Mouse (Mus musculus): ENCODE results near the gene Nox3. TPM values are rescaled to one million over a fixed set of nuclear protein-coding genes. Genes with fewer than 3 reads are reported as not detected.

The Nox3 gene
- not detected in 2 replicates for polyA plus RNA-seq (2015; fragmentation: Nextera tagmentation; extraction: Ambion mirVana)

GRCm38 (mm10) chr17:3696161-3696560 is at the start of gene Nox3:
Nox3 (minus strand) TSS chr17:3696261.
- Histone ChIP-seq H3K27me3 (replicated peaks) (no peaks in the 10 kb centered on the region), H3K9me3 (no peaks in the 10 kb centered on the region), H3K4me3 (no peak within 1 kb of the TSS), H3K27ac (no peak within 1 kb of the TSS), H3K4me1 (no peaks in the 10 kb centered on the region), H3K9ac (no peak within 1 kb of the TSS), H3K36me3 (replicated peaks) (no peaks in the 10 kb centered on the region), H3K4me2 (no peak within 1 kb of the TSS)
- WGBS: 94% methylated on average over 9 of the region's 9 CpGs
- no peak for ATAC-seq (replicated peaks)

GRCm38 (mm10) chr17:3744402-3744801 is 48.3 kb upstream of the Nox3 start:
- Histone ChIP-seq H3K27ac (no peak overlapping the region), H3K27me3 (replicated peaks) (no peaks in the 10 kb centered on the region), H3K9ac (no peak overlapping the region), H3K36me3 (replicated peaks) (no peaks in the 10 kb centered on the region), H3K9me3 (no peaks in the 10 kb centered on the region), H3K4me3 (no peak overlapping the region), H3K4me1 (no peaks in the 10 kb centered on the region), H3K4me2 (no peak overlapping the region)
- 83% methylated on average over 2 of the region's 2 CpGs for WGBS
- ATAC-seq (replicated peaks): no peak

- Histone ChIP-seq H3K9ac (no peak overlapping the region), H3K27ac (no peak overlapping the region), H3K36me3 (replicated peaks) (no peaks in the 10 kb centered on the region), H3K4me2 (no peak overlapping the region), H3K9me3 (no peaks in the 10 kb centered on the region), H3K27me3 (replicated peaks) (no peaks in the 10 kb centered on the region), H3K4me1 (no peaks in the 10 kb centered on the region), H3K4me3 (no peak overlapping the region)
- WGBS: 69% methylated on average over 2 of the region's 2 CpGs
- ATAC-seq (replicated peaks): no peak
These were observed 40.9 kb upstream of the Nox3 start for GRCm38 (mm10) chr17:3736936-3737335.

GRCm38 (mm10) chr17:3734286-3734685 is 38.2 kb upstream of the Nox3 start:
- no peaks in the 10 kb centered on the region for H3K4me1 ChIP-seq
- H3K27me3 ChIP-seq (replicated peaks): no peaks in the 10 kb centered on the region
- H3K4me3 ChIP-seq: no peak overlapping the region
- no peak overlapping the region for H3K27ac ChIP-seq
- H3K4me2 ChIP-seq: no peak overlapping the region
- no peaks in the 10 kb centered on the region for H3K9me3 ChIP-seq
- H3K36me3 ChIP-seq (replicated peaks): no peaks in the 10 kb centered on the region
- ATAC-seq (replicated peaks): no peak
- no peak overlapping the region for H3K9ac ChIP-seq

GRCm38 (mm10) chr17:3705350-3705930 is 9.4 kb upstream of the Nox3 start:
- no peak for ATAC-seq (replicated peaks)
- 94% methylated on average over 1 of the region's 1 CpGs for WGBS
- no peak overlapping the region for H3K9ac ChIP-seq

GRCm38 (mm10) chr17:3702320-3702719 is 6.3 kb upstream of the Nox3 start:
- no peak overlapping the region for H3K4me3 ChIP-seq
- no peak overlapping the region for H3K9ac ChIP-seq
- no peak overlapping the region for H3K4me2 ChIP-seq
- WGBS: 60% methylated on average over 3 of the region's 3 CpGs
- ATAC-seq (replicated peaks): no peak
- no peaks in the 10 kb centered on the region for H3K4me1 ChIP-seq
- no peak overlapping the region for H3K27ac ChIP-seq
- no peaks in the 10 kb centered on the region for H3K36me3 ChIP-seq (replicated peaks)
- no peaks in the 10 kb centered on the region for H3K27me3 ChIP-seq (replicated peaks)
- H3K9me3 ChIP-seq: no peaks in the 10 kb centered on the region

More at GRCm38 (mm10) chr17:3705350-3705930, 9.4 kb upstream of the Nox3 start:
- H3K27me3 ChIP-seq (replicated peaks): no peaks in the 10 kb centered on the region
- no peak overlapping the region for H3K4me3 ChIP-seq
- no peaks in the 10 kb centered on the region for H3K36me3 ChIP-seq (replicated peaks)
- no peaks in the 10 kb centered on the region for H3K4me1 ChIP-seq
- no peak overlapping the region for H3K4me2 ChIP-seq
- no peaks in the 10 kb centered on the region for H3K9me3 ChIP-seq
- no peak overlapping the region for H3K27ac ChIP-seq

- Histone ChIP-seq H3K36me3 (replicated peaks) (no peaks in the 10 kb centered on the region), H3K4me2 (no peak overlapping the region), H3K9me3 (no peaks in the 10 kb centered on the region), H3K27me3 (replicated peaks) (no peaks in the 10 kb centered on the region), H3K4me1 (peaks cover 5% of the 10 kb centered on the region), H3K9ac (no peak overlapping the region), H3K27ac (no peak overlapping the region), H3K4me3 (no peak overlapping the region)
- no peak for ATAC-seq (replicated peaks)
- WGBS: 57% methylated on average over 8 of the region's 8 CpGs
These were observed 3.2 kb downstream of the Nox3 start for GRCm38 (mm10) chr17:3692817-3693216.

- ATAC-seq (replicated peaks): no peak
- Histone ChIP-seq H3K36me3 (replicated peaks) (no peaks in the 10 kb centered on the region), H3K27ac (0 out of 2 replicates have a peak overlapping the region, but pooled peaks have one; percentile 28), H3K9ac (no peak overlapping the region), H3K4me1 (peaks cover 5% of the 10 kb centered on the region), H3K4me3 (no peak overlapping the region), H3K27me3 (replicated peaks) (no peaks in the 10 kb centered on the region), H3K4me2 (no peak overlapping the region), H3K9me3 (no peaks in the 10 kb centered on the region)
- 53% methylated on average over 8 of the region's 8 CpGs for WGBS
These were observed 5.4 kb downstream of the Nox3 start for GRCm38 (mm10) chr17:3690499-3691258.

- Histone ChIP-seq H3K4me1 (0 out of 2 replicates have a peak, but pooled peaks cover 3% of the 10 kb centered on the region), H3K4me3 (no peak overlapping the region), H3K27ac (no peak overlapping the region), H3K4me2 (no peak overlapping the region), H3K9ac (no peak overlapping the region), H3K27me3 (replicated peaks) (no peaks in the 10 kb centered on the region), H3K36me3 (replicated peaks) (no peaks in the 10 kb centered on the region), H3K9me3 (no peaks in the 10 kb centered on the region)
- WGBS: 47% methylated on average over 3 of the region's 3 CpGs
- no peak for ATAC-seq (replicated peaks)
These were observed 12.4 kb downstream of the Nox3 start for GRCm38 (mm10) chr17:3683662-3684061.

- Histone ChIP-seq H3K27ac (no peak overlapping the region), H3K9ac (no peak overlapping the region), H3K4me1 (no peaks in the 10 kb centered on the region), H3K4me3 (no peak overlapping the region), H3K4me2 (no peak overlapping the region), H3K9me3 (no peaks in the 10 kb centered on the region), H3K36me3 (replicated peaks) (no peaks in the 10 kb centered on the region), H3K27me3 (replicated peaks) (no peaks in the 10 kb centered on the region)
- WGBS: 80% methylated on average over 4 of the region's 4 CpGs
- ATAC-seq (replicated peaks): no peak
These were observed 26.8 kb downstream of the Nox3 start for GRCm38 (mm10) chr17:3669226-3669625.

GRCm38 (mm10) chr17:3667287-3667686 is 28.8 kb downstream of the Nox3 start:
- H3K4me1 ChIP-seq: no peaks in the 10 kb centered on the region
- no peak overlapping the region for H3K4me3 ChIP-seq
- no peak overlapping the region for H3K9ac ChIP-seq
- H3K9me3 ChIP-seq: no peaks in the 10 kb centered on the region
- H3K27me3 ChIP-seq (replicated peaks): no peaks in the 10 kb centered on the region
- 53% methylated on average over 4 of the region's 4 CpGs for WGBS
- no peak overlapping the region for H3K4me2 ChIP-seq
- H3K36me3 ChIP-seq (replicated peaks): no peaks in the 10 kb centered on the region
- no peak overlapping the region for H3K27ac ChIP-seq
- ATAC-seq (replicated peaks): no peak

GRCm38 (mm10) chr17:3665321-3665720 is 30.7 kb downstream of the Nox3 start:
- H3K36me3 ChIP-seq (replicated peaks): no peaks in the 10 kb centered on the region
- no peak overlapping the region for H3K4me2 ChIP-seq
- no peaks in the 10 kb centered on the region for H3K9me3 ChIP-seq
- no peaks in the 10 kb centered on the region for H3K27me3 ChIP-seq (replicated peaks)
- ATAC-seq (replicated peaks): no peak
- no peak overlapping the region for H3K4me3 ChIP-seq
- WGBS: 85% methylated on average over 4 of the region's 4 CpGs
- H3K27ac ChIP-seq: no peak overlapping the region
- H3K4me1 ChIP-seq: no peaks in the 10 kb centered on the region
- H3K9ac ChIP-seq: no peak overlapping the region

GRCm38 (mm10) chr17:3659497-3659896 is 36.6 kb downstream of the Nox3 start:
- no peak overlapping the region for H3K4me3 ChIP-seq
- ATAC-seq (replicated peaks): no peak
- H3K4me2 ChIP-seq: no peak overlapping the region
- H3K9ac ChIP-seq: no peak overlapping the region
- H3K36me3 ChIP-seq (replicated peaks): no peaks in the 10 kb centered on the region
- no peak overlapping the region for H3K27ac ChIP-seq
- no peaks in the 10 kb centered on the region for H3K4me1 ChIP-seq
- no peaks in the 10 kb centered on the region for H3K9me3 ChIP-seq
- 82% methylated on average over 5 of the region's 5 CpGs for WGBS
- H3K27me3 ChIP-seq (replicated peaks): no peaks in the 10 kb centered on the region

Data from midbrain, embryonic 15.5 days (tissue).